Mouse (Mus musculus): ENCODE results near the gene Lrat. TPM values are rescaled to one million over a fixed set of nuclear protein-coding genes. Genes with fewer than 3 reads are reported as not detected.

Gene Lrat
- polyA plus RNA-seq (2015; fragmentation: Nextera tagmentation; extraction: Ambion mirVana), result 0.44 and 0.64 TPM in 2 replicates

DNA sequence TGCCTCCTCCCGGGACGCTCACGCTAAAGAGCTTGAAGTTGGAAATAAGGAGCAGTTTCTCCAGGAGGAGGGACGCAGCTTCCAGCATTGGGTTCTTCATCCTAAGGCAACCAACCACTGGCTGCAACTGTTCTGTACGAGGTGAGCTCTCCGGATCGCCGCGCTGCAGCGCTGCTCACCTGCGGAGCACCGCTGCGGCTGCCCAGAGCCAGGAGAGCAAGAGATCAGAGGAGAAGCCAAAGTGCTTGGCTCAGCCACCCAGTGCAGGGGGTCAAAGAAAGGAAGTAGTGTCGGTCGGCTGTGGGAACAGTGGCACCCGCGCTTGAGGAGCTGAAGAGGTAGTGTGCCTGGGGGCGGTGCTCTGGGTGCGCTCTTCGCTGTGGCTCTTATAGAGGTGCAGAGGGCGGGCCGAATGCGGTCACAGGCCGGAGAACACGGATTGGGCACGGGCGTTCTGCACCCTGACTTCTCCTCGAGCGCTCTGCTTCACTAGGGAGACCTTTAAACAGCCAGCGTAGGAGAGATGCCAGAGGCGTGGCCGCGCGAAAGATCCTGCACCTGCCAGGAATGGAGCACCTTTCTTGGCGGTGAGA, at the start of gene Lrat:
Lrat (minus strand) TSS at position 361 of the 593 bp plus-strand sequence.
- under 1% methylated on average over 35 of the region's 35 CpGs for WGBS
- no peaks in the 10 kb centered on the region for H3K9me3 ChIP-seq (ENCODE audit: control insufficient read depth, low read length)
- H3K9ac ChIP-seq (ENCODE audit: low read length), result peak within 1 kb of the TSS; percentile 30; the same call in 1 of the 2 replicates

DNA sequence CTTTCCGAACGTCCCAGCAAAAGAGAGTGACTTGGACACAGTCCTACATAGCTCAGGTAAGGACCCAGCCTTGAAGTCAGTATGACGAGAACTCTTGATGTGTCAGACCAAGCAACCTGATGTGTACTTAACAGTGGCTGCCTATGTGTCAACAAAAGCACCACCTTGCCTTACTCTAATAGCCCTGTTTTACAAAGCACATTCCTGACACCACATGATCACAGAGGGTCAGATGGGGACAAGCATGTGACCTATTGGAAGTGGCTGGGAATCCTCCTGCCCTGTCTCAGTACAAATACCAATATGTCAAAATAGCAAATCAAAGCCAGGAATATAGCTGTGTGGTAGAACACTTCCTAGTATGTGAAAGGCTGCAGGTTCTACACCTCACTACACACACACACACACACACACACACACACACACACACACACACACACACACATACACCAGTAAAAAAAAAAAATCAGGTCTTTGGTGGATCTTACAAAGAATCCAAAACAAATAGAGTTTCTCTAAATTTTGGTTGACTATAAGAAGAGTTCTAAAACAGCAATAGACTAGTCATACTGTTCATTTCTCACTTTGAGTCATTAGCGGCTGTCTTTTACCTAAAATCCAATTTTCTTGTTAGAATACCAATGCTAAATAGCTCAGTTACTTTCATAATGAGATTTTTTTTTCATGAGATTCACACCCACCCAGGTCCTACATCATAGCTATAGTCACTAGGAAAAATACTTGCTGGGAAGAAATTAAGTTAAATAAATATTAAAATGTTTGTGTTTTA, 48.6 kb upstream of the Lrat start:
- WGBS, result 70% methylated on average over 4 of the region's 4 CpGs
- H3K9me3 ChIP-seq (ENCODE audit: control insufficient read depth, low read length), result no peaks in the 10 kb centered on the region
- no peak for ATAC-seq (ENCODE audit: low read depth)

More for the DNA sequence above, at the start of gene Lrat:
- peak; percentile 85 for ATAC-seq (ENCODE audit: low read depth)
- Histone ChIP-seq H3K36me3 (ENCODE audit: control insufficient read depth, insufficient read depth, low read length) (no peaks in the 10 kb centered on the region), H3K4me3 (ENCODE audit: low read length) (peak within 1 kb of the TSS; percentile 38), H3K27me3 (ENCODE audit: control insufficient read depth, insufficient read depth, low read depth, low read length) (peaks cover 22% of the 10 kb centered on the region), H3K4me2 (ENCODE audit: low read depth, low read length) (peak within 1 kb of the TSS; percentile 89), H3K4me1 (replicated peaks; ENCODE audit: control insufficient read depth, insufficient read depth, low read length) (0 out of 2 replicates have a peak, but pooled peaks cover 7% of the 10 kb centered on the region), H3K27ac (ENCODE audit: low read length) (no peak within 1 kb of the TSS)

DNA sequence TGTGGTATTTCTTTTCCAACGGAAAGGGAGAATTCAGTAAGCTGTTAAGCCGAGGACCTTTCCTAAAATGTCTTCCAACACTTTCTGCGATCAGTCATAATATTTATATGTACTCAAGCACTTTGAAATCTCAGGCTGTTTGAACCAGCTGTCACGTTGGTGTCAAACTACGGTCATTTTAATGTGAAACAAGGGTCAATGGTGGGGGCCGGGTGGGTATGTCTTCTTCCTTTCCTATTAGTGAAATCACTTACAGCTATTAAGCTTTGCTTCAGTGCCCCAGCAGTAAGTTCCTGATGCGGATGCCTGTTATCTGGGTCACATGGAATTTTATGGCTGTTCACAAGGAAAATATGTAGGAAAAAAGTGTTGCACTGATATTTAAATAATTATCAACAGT, 46.9 kb upstream of the Lrat start:
- H3K27ac ChIP-seq (ENCODE audit: low read length), result no peak overlapping the region
- 17% methylated on average over 7 of the region's 7 CpGs for WGBS
- no peaks in the 10 kb centered on the region for H3K27me3 ChIP-seq (ENCODE audit: control insufficient read depth, insufficient read depth, low read depth, low read length)
- peaks cover 10% of the 10 kb centered on the region for H3K4me1 ChIP-seq (replicated peaks; ENCODE audit: control insufficient read depth, insufficient read depth, low read length)
- no peak overlapping the region for H3K4me3 ChIP-seq (ENCODE audit: low read length)
- no peak overlapping the region for H3K9ac ChIP-seq (ENCODE audit: low read length)
- no peaks in the 10 kb centered on the region for H3K36me3 ChIP-seq (ENCODE audit: control insufficient read depth, insufficient read depth, low read length)
- peak; percentile 68; the same call in 1 of the 2 replicates for ATAC-seq (ENCODE audit: low read depth)
- no peak overlapping the region for H3K4me2 ChIP-seq (ENCODE audit: low read depth, low read length)
- no peaks in the 10 kb centered on the region for H3K9me3 ChIP-seq (ENCODE audit: control insufficient read depth, low read length)

More for the DNA sequence above, 48.6 kb upstream of the Lrat start:
- Histone ChIP-seq H3K27ac (ENCODE audit: low read length) (no peak overlapping the region), H3K36me3 (ENCODE audit: control insufficient read depth, insufficient read depth, low read length) (no peaks in the 10 kb centered on the region), H3K4me2 (ENCODE audit: low read depth, low read length) (no peak overlapping the region), H3K27me3 (ENCODE audit: control insufficient read depth, insufficient read depth, low read depth, low read length) (no peaks in the 10 kb centered on the region), H3K9ac (ENCODE audit: low read length) (no peak overlapping the region), H3K4me3 (ENCODE audit: low read length) (no peak overlapping the region), H3K4me1 (replicated peaks; ENCODE audit: control insufficient read depth, insufficient read depth, low read length) (peaks cover 10% of the 10 kb centered on the region)

DNA sequence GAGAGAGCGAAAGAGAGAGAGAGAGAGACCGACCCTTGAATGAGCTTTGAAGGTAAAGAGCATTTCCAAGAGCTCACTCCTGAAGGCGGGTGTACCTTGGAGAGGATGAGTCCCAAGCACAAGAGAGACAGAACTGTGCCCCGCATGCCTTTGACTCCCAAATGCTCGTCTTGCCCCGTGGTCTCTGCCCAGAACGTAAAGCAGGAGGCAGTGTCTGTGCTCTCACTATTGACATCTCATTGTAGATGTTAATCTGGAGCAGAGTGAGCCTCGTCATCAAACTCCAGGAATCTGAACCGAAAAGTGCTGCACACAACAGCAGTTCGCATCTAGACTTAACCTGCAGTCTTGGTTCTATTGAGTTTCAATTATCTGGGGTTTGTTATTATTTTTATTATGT, 46.4 kb upstream of the Lrat start:
- H3K27ac ChIP-seq (ENCODE audit: low read length), result peak overlapping the region; percentile 17
- H3K27me3 ChIP-seq (ENCODE audit: control insufficient read depth, insufficient read depth, low read depth, low read length), result no peaks in the 10 kb centered on the region
- 23% methylated on average over 10 of the region's 10 CpGs for WGBS
- peak overlapping the region; percentile 3; the same call in 1 of the 2 replicates for H3K4me3 ChIP-seq (ENCODE audit: low read length)
- H3K9ac ChIP-seq (ENCODE audit: low read length), result no peak overlapping the region
- H3K4me2 ChIP-seq (ENCODE audit: low read depth, low read length), result peak overlapping the region; percentile 24; the same call in 1 of the 2 replicates
- H3K4me1 ChIP-seq (replicated peaks; ENCODE audit: control insufficient read depth, insufficient read depth, low read length), result peaks cover 10% of the 10 kb centered on the region
- no peaks in the 10 kb centered on the region for H3K36me3 ChIP-seq (ENCODE audit: control insufficient read depth, insufficient read depth, low read length)
- no peaks in the 10 kb centered on the region for H3K9me3 ChIP-seq (ENCODE audit: control insufficient read depth, low read length)
- peak; percentile 27; the same call in 1 of the 2 replicates for ATAC-seq (ENCODE audit: low read depth)

DNA sequence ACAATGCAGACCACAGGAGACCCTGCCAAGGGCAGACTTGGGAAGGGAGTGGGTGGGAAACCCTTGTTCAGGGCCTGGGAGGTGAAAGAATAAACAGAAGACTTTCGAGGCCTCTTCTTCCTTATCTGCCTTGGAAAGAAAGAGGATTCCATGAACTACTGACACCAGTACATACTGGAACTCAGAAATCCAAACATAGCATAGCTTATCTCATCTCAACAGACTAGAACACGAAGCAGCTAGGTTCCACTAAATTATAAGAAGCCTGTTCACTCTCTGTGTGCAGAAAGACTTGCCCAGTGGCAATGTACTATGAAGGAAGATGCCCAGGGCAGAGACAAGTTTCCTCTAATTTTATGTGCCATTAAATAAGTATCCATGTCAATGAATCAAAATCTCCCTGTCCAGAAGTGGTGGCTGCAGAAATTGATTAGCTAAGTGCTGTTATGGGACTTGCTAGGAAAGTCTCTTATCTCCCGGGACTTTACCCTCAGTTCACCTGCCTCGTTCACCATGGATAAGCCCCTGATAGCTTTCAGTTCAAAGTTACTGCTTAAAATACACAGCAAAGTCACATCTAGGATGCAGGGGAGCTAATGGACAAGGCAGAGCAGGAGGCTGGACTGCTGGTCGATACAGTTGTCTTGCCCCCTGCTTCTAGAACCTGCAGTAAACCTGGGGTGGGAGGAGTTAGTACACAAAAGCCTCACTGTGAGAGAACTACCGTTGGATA, 42.8 kb upstream of the Lrat start:
- WGBS, result 13% methylated on average over 6 of the region's 6 CpGs

DNA sequence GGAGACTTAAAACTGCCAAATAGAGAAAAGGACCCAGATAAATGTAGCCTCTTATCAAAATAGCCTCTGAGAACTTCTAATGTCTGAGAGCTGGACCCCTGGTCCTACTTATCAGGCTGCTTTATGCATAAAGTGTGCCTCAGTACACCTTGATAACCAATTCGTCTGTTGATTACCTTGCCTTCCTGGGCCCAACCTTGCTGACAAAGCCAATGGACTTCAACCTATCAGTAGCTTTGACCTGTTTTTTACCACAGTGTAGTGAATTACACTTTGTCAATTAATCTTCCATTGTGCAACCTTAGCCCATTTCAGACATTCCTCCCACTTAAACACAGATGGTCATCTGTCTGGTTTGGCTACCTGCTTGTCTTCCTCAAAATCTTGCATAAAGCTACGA, 24.1 kb upstream of the Lrat start:
- H3K4me1 ChIP-seq (replicated peaks; ENCODE audit: control insufficient read depth, insufficient read depth, low read length), result no peaks in the 10 kb centered on the region
- no peaks in the 10 kb centered on the region for H3K36me3 ChIP-seq (ENCODE audit: control insufficient read depth, insufficient read depth, low read length)
- H3K27me3 ChIP-seq (ENCODE audit: control insufficient read depth, insufficient read depth, low read depth, low read length), result no peaks in the 10 kb centered on the region
- H3K9ac ChIP-seq (ENCODE audit: low read length), result no peak overlapping the region
- H3K9me3 ChIP-seq (ENCODE audit: control insufficient read depth, low read length), result no peaks in the 10 kb centered on the region
- no peak overlapping the region for H3K4me3 ChIP-seq (ENCODE audit: low read length)
- no peak overlapping the region for H3K4me2 ChIP-seq (ENCODE audit: low read depth, low read length)
- no peak for ATAC-seq (ENCODE audit: low read depth)
- WGBS, result 70% methylated on average over 2 of the region's 2 CpGs
- H3K27ac ChIP-seq (ENCODE audit: low read length), result no peak overlapping the region

More for the DNA sequence above, 42.8 kb upstream of the Lrat start:
- H3K27me3 ChIP-seq (ENCODE audit: control insufficient read depth, insufficient read depth, low read depth, low read length), result no peaks in the 10 kb centered on the region
- no peak overlapping the region for H3K4me2 ChIP-seq (ENCODE audit: low read depth, low read length)
- ATAC-seq (ENCODE audit: low read depth), result no peak
- H3K4me1 ChIP-seq (replicated peaks; ENCODE audit: control insufficient read depth, insufficient read depth, low read length), result peaks cover 10% of the 10 kb centered on the region
- no peak overlapping the region for H3K9ac ChIP-seq (ENCODE audit: low read length)
- no peaks in the 10 kb centered on the region for H3K9me3 ChIP-seq (ENCODE audit: control insufficient read depth, low read length)
- no peak overlapping the region for H3K4me3 ChIP-seq (ENCODE audit: low read length)
- no peaks in the 10 kb centered on the region for H3K36me3 ChIP-seq (ENCODE audit: control insufficient read depth, insufficient read depth, low read length)
- H3K27ac ChIP-seq (ENCODE audit: low read length), result no peak overlapping the region

DNA sequence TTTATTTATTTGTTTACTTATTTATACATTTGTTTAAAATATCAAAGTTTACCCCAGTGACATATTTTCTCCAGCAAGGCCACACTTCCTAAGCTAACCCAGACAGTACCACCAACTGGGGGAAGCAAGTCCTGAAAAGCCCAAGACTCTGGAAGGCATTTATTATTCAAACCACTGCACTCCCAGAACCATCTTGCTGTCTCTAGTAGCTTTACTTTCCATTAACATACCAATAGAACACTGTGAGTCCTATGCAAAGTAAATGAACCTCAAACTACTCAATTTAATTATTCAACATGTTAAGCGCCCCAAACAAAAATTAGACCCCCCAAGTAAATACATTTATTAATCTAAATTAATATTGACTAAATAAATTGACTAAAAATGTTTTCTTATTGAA, 11.9 kb upstream of the Lrat start:
- Histone ChIP-seq H3K27ac (ENCODE audit: low read length) (no peak overlapping the region), H3K4me2 (ENCODE audit: low read depth, low read length) (no peak overlapping the region), H3K27me3 (ENCODE audit: control insufficient read depth, insufficient read depth, low read depth, low read length) (no peaks in the 10 kb centered on the region), H3K4me1 (replicated peaks; ENCODE audit: control insufficient read depth, insufficient read depth, low read length) (no peaks in the 10 kb centered on the region), H3K36me3 (ENCODE audit: control insufficient read depth, insufficient read depth, low read length) (no peaks in the 10 kb centered on the region), H3K9me3 (ENCODE audit: control insufficient read depth, low read length) (no peaks in the 10 kb centered on the region), H3K9ac (ENCODE audit: low read length) (no peak overlapping the region), H3K4me3 (ENCODE audit: low read length) (no peak overlapping the region)
- ATAC-seq (ENCODE audit: low read depth), result no peak
- WGBS, result 43% methylated on average over 1 of the region's 1 CpGs

DNA sequence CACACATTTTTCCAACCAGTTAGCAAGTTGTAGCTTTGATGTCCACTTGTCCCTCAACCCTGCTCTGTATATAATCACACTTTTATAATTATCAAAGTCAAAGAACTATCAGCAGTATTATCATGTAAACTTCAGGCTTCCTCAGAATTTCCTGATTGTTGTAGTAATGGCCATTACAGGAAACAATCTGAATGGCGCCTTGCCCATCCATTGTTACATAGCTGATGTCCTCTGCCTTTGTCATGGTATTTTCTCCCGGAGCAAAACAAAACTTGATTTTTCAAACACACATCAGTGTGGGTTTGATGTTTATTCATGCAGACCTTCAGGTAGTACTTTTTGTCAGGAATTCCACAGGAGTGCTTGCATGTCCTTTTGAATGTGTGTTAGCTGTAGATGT, 4.9 kb upstream of the Lrat start:
- Histone ChIP-seq H3K4me1 (replicated peaks; ENCODE audit: control insufficient read depth, insufficient read depth, low read length) (0 out of 2 replicates have a peak, but pooled peaks cover 6% of the 10 kb centered on the region), H3K36me3 (ENCODE audit: control insufficient read depth, insufficient read depth, low read length) (no peaks in the 10 kb centered on the region), H3K9ac (ENCODE audit: low read length) (no peak overlapping the region), H3K27me3 (ENCODE audit: control insufficient read depth, insufficient read depth, low read depth, low read length) (peaks cover 14% of the 10 kb centered on the region), H3K4me3 (ENCODE audit: low read length) (no peak overlapping the region), H3K9me3 (ENCODE audit: control insufficient read depth, low read length) (no peaks in the 10 kb centered on the region), H3K27ac (ENCODE audit: low read length) (no peak overlapping the region), H3K4me2 (ENCODE audit: low read depth, low read length) (no peak overlapping the region)
- no peak for ATAC-seq (ENCODE audit: low read depth)
- WGBS, result 71% methylated on average over 2 of the region's 2 CpGs

Measured in lung, embryonic 16.5 days (tissue).